Mouse (Mus musculus) MEL (cell line): ENCODE data around the gene Ptpn1. TPM values are rescaled to one million over a fixed set of nuclear protein-coding genes. Genes with fewer than 3 reads are reported as not detected.

Experiments used
- DNase-seq: peaks from one replicate; pipeline ENCODE4 v3.0.0; 2011; ENCODE audit warnings: low read depth, low spot score
- H3K27ac ChIP-seq: 2 replicates; pipeline ENCODE4 v1.5.1; 2012; ENCODE audit warnings: low read depth, mild to moderate bottlenecking, control low read depth, low read length, moderate library complexity; ENCODE audit not compliant: control insufficient read depth
- H3K27me3 ChIP-seq, 2 experiments: fragments of 150-350 bp in 1 of 2; sonication (generic) in 1 of 2; 2 replicates each; pipeline ENCODE4 v1.6.1; 2012; ENCODE audit warnings: low read length in 2 of 2, mild to moderate bottlenecking in 2 of 2, improper control_type of control experiment in 1 of 2, moderate library complexity in 1 of 2; ENCODE audit not compliant: insufficient read depth in 2 of 2, control insufficient read depth in 1 of 2
- H3K36me3 ChIP-seq, 2 experiments: 2 replicates each; pipeline ENCODE4 v1.6.1; 2012 to 2014; ENCODE audit warnings: low read length in 2 of 2, improper control_type of control experiment in 1 of 2, inconsistent platforms in 1 of 2, mild to moderate bottlenecking in 1 of 2; ENCODE audit not compliant: insufficient read depth in 2 of 2, control insufficient read depth in 1 of 2
- H3K4me1 ChIP-seq, 2 experiments: fragments of 150-350 bp in 1 of 2; sonication (generic) in 1 of 2; 2 replicates each; pipeline ENCODE4 v1.6.1; 2012; ENCODE audit warnings: low read length in 2 of 2, improper control_type of control experiment in 1 of 2, mild to moderate bottlenecking in 1 of 2; ENCODE audit not compliant: insufficient read depth in 2 of 2, control insufficient read depth in 1 of 2
- H3K4me3 ChIP-seq, 2 experiments: fragments of 150-350 bp in 1 of 2; sonication (generic) in 1 of 2; 2 replicates each; pipeline ENCODE4 v1.5.1; 2012; ENCODE audit warnings: low read depth in 2 of 2, low read length in 2 of 2, mild to moderate bottlenecking in 2 of 2, moderate library complexity in 2 of 2, control low read depth in 1 of 2, improper control_type of control experiment in 1 of 2; ENCODE audit not compliant: control insufficient read depth in 1 of 2, insufficient read depth in 1 of 2
- H3K79me2 ChIP-seq: 2 replicates; pipeline ENCODE4 v1.6.1; 2012; ENCODE audit warnings: mild to moderate bottlenecking, low read length, moderate library complexity; ENCODE audit not compliant: control insufficient read depth, poor library complexity, insufficient read depth
- H3K9ac ChIP-seq: 2 replicates; pipeline ENCODE4 v1.6.1; 2012; ENCODE audit warnings: low read depth, mild to moderate bottlenecking, control low read depth, low read length, moderate library complexity; ENCODE audit not compliant: control insufficient read depth, poor library complexity, severe bottlenecking
- H3K9me3 ChIP-seq: fragments of 150-350 bp; sonication (generic); replicated peaks from 2 replicates; pipeline ENCODE4 v1.6.1; 2012; ENCODE audit warnings: mild to moderate bottlenecking, low read length, improper control_type of control experiment, moderate library complexity; ENCODE audit not compliant: insufficient read depth
- BHLHE40 ChIP-seq: IDR thresholded peaks from 2 replicates; pipeline ENCODE4 v1.6.1; 2012; ENCODE audit warnings: low read depth, mild to moderate bottlenecking, inconsistent platforms, low read length, improper control_type of control experiment, borderline replicate concordance
- CHD1 ChIP-seq: IDR thresholded peaks from 2 replicates; pipeline ENCODE4 v1.6.1; 2012; ENCODE audit warnings: low read depth, mild to moderate bottlenecking, inconsistent platforms, low read length, improper control_type of control experiment
- ELF1 ChIP-seq: IDR thresholded peaks from 2 replicates; pipeline ENCODE4 v1.6.1; 2014; ENCODE audit warnings: low read depth, mild to moderate bottlenecking, inconsistent platforms, low read length, improper control_type of control experiment, moderate library complexity
- GABPA ChIP-seq: IDR thresholded peaks from 2 replicates; pipeline ENCODE4 v1.6.1; 2012; ENCODE audit warnings: low read depth, mild to moderate bottlenecking, inconsistent platforms, low read length, improper control_type of control experiment, moderate library complexity
- JUND ChIP-seq: IDR thresholded peaks from 2 replicates; pipeline ENCODE4 v1.6.1; 2011; ENCODE audit warnings: low read depth, mild to moderate bottlenecking, improper control_type of control experiment, low read length
- MEF2A ChIP-seq: IDR thresholded peaks from 2 replicates; pipeline ENCODE4 v1.6.1; 2014; ENCODE audit warnings: low read depth, mild to moderate bottlenecking, inconsistent platforms, low read length, improper control_type of control experiment; ENCODE audit not compliant: poor library complexity, insufficient replicate concordance, severe bottlenecking; ENCODE audit errors: extremely low read depth
- MXI1 ChIP-seq: IDR thresholded peaks from 2 replicates; pipeline ENCODE4 v1.6.1; 2011; ENCODE audit warnings: mild to moderate bottlenecking, low read depth, low read length, improper control_type of control experiment
- MYB ChIP-seq: IDR thresholded peaks from 2 replicates; pipeline ENCODE4 v1.6.1; 2011; ENCODE audit warnings: mild to moderate bottlenecking, low read depth, low read length, improper control_type of control experiment
- MYC ChIP-seq: IDR thresholded peaks from 2 replicates; pipeline ENCODE4 v1.6.1; 2011; ENCODE audit warnings: low read depth, mild to moderate bottlenecking, low read length, improper control_type of control experiment, moderate library complexity
- NELFE ChIP-seq: IDR thresholded peaks from 2 replicates; pipeline ENCODE4 v1.6.1; 2011; ENCODE audit warnings: low read depth, low read length, improper control_type of control experiment
- POLR2AphosphoS5 ChIP-seq: IDR thresholded peaks from 2 replicates; pipeline ENCODE4 v1.6.1; 2012; ENCODE audit warnings: low read depth, borderline replicate concordance, mild to moderate bottlenecking, inconsistent platforms, low read length, moderate library complexity, mixed read lengths
- RAD21 ChIP-seq: IDR thresholded peaks from 2 replicates; pipeline ENCODE4 v1.6.1; 2011; ENCODE audit warnings: mild to moderate bottlenecking, low read depth, low read length, improper control_type of control experiment
- RCOR1 ChIP-seq: IDR thresholded peaks from 2 replicates; pipeline ENCODE4 v1.6.1; 2012; ENCODE audit warnings: low read depth, mild to moderate bottlenecking, inconsistent platforms, low read length, improper control_type of control experiment
- SIN3A ChIP-seq: IDR thresholded peaks from 2 replicates; pipeline ENCODE4 v1.6.1; 2012; ENCODE audit warnings: low read length, improper control_type of control experiment, inconsistent platforms
- SMC3 ChIP-seq: IDR thresholded peaks from 2 replicates; pipeline ENCODE4 v1.6.1; 2011; ENCODE audit warnings: low read depth, low read length, improper control_type of control experiment
- TAL1 ChIP-seq: IDR thresholded peaks from 2 replicates; pipeline ENCODE4 v1.6.1; 2012; ENCODE audit warnings: mild to moderate bottlenecking, inconsistent platforms, low read length, moderate library complexity, mixed read lengths
- TCF12 ChIP-seq: IDR thresholded peaks from 2 replicates; pipeline ENCODE4 v1.6.1; 2014; ENCODE audit warnings: low read depth, mild to moderate bottlenecking, inconsistent platforms, low read length, improper control_type of control experiment, moderate library complexity
- USF2 ChIP-seq, 2 experiments: IDR thresholded peaks; 2 replicates each; pipeline ENCODE4 v1.6.1; 2011 to 2012; ENCODE audit warnings: improper control_type of control experiment in 2 of 2, low read length in 2 of 2, borderline replicate concordance in 1 of 2, inconsistent platforms in 1 of 2, low read depth in 1 of 2, mild to moderate bottlenecking in 1 of 2; ENCODE audit not compliant: insufficient read depth in 1 of 2
- ZC3H11A ChIP-seq: IDR thresholded peaks from 2 replicates; pipeline ENCODE4 v1.6.1; 2012; ENCODE audit warnings: low read depth, mild to moderate bottlenecking, inconsistent platforms, low read length, improper control_type of control experiment
- ZMIZ1 ChIP-seq: IDR thresholded peaks from 2 replicates; pipeline ENCODE4 v1.6.1; 2012; ENCODE audit warnings: low read depth, mild to moderate bottlenecking, inconsistent platforms, low read length, improper control_type of control experiment, moderate library complexity
- polyA plus RNA-seq, 2 experiments: library from polyadenylated mRNA; stranded (reverse) in 1 of 2; unstranded in 1 of 2; fragments of >175 nt in 1 of 2; fragments of >200 nt in 1 of 2; gene quantifications; 2 replicates each; pipeline versions ENCODE4 v1.2.1 to v1.2.4; 2012; ENCODE audit warnings: low replicate concordance in 2 of 2, low read depth in 1 of 2; ENCODE audit not compliant: insufficient read length in 2 of 2, insufficient read depth in 1 of 2, missing spikeins in 1 of 2
- total RNA-seq: library from RNA; depleted of rRNA; stranded (reverse); fragments of 300-350 nt; gene quantifications from 2 replicates; pipeline ENCODE4 v1.2.3, GENCODE M21; 2012

Ptpn1 gene
- total and polyA plus RNA-seq, 3 experiments, result 55.3 to 62.9 TPM; not detected in 1

GRCm38 (mm10) chr2:167980391-167980790, 48.5 kb downstream of the Ptpn1 start:
- TF ChIP-seq TCF12 (no peak), RAD21 (no peak), GABPA (no peak), MEF2A (no peak), CHD1 (no peak), MYB (no peak), TAL1 (no peak), SMC3 (no peak), POLR2AphosphoS5 (no peak), MYC (no peak), ELF1 (no peak), USF2 (IDR thresholded peaks at IDR 0.05; ENCODE audit: borderline replicate concordance in 1 of 2, insufficient read depth in 1 of 2, low read depth in 1 of 2, low read length in 2 of 2) (no peak), RCOR1 (no peak), ZC3H11A (no peak)
- TF ChIP-seq, all 39 proteins: peak for 0
- no peak for DNase-seq
- H3K79me2 ChIP-seq, result no peaks in the 10 kb centered on the region
- H3K4me3 ChIP-seq, result no peak overlapping the region
- no peaks in the 10 kb centered on the region for H3K9me3 ChIP-seq
- H3K27ac ChIP-seq, result no peak overlapping the region
- H3K27me3 ChIP-seq, result no peaks in the 10 kb centered on the region
- no peaks in the 10 kb centered on the region for H3K36me3 ChIP-seq
- H3K4me1 ChIP-seq, result no peaks in the 10 kb centered on the region
- no peak overlapping the region for H3K9ac ChIP-seq

GRCm38 (mm10) chr2:167982646-167983045, 50.8 kb downstream of the Ptpn1 start:
- no peak overlapping the region for H3K27ac ChIP-seq

More at GRCm38 (mm10) chr2:167982646-167983045, 50.8 kb downstream of the Ptpn1 start:
- no peaks in the 10 kb centered on the region for H3K79me2 ChIP-seq
- no peak overlapping the region for H3K9ac ChIP-seq
- H3K36me3 ChIP-seq, result no peaks in the 10 kb centered on the region
- H3K27me3 ChIP-seq, result no peaks in the 10 kb centered on the region
- no peaks in the 10 kb centered on the region for H3K9me3 ChIP-seq
- TF ChIP-seq JUND, result no peak
- TF ChIP-seq RCOR1, result no peak
- TF ChIP-seq NELFE, result no peak
- TF ChIP-seq ZMIZ1, result no peak
- TF ChIP-seq SIN3A, result no peak
- TF ChIP-seq MXI1, result no peak
- no peak for TF ChIP-seq TCF12
- TF ChIP-seq BHLHE40, result no peak
- H3K4me3 ChIP-seq, result no peak overlapping the region
- no peak for DNase-seq
- H3K4me1 ChIP-seq, result no peaks in the 10 kb centered on the region
